Mouse (Mus musculus) kidney, embryonic 14.5 days (tissue): ENCODE measurements around the gene Dlgap3. TPM values are rescaled to one million over a fixed set of nuclear protein-coding genes. Genes with fewer than 3 reads are reported as not detected.

ENCODE experiments used
- ATAC-seq: fragments of 200-750 bp; cut with Nextera tagmentation; 2 replicates; pipeline ENCODE4 v1.8.0; 2017; ENCODE audit warnings: moderate number of reproducible peaks, mild to moderate bottlenecking, moderate TSS enrichment, moderate library complexity; ENCODE audit not compliant: low FRiP score, low TSS enrichment
- H3K27ac ChIP-seq: fragments of 300-500 bp; sonication (generic); 2 replicates; pipeline ENCODE4 v1.5.1; 2014; ENCODE audit warnings: low read depth, mild to moderate bottlenecking, low read length, moderate library complexity, mixed read lengths
- H3K27me3 ChIP-seq: fragments of 300-500 bp; sonication (generic); 2 replicates; pipeline ENCODE4 v1.6.1; 2014; ENCODE audit warnings: mild to moderate bottlenecking, low read length; ENCODE audit not compliant: control insufficient read depth, insufficient read depth
- H3K36me3 ChIP-seq: fragments of 300-500 bp; sonication (generic); 2 replicates; pipeline ENCODE4 v1.6.1; 2014; ENCODE audit warnings: low read length, mixed read lengths; ENCODE audit not compliant: control insufficient read depth, insufficient read depth
- H3K4me1 ChIP-seq: fragments of 300-500 bp; sonication (generic); 2 replicates; pipeline ENCODE4 v1.6.1; 2014; ENCODE audit warnings: low read length, mixed read lengths; ENCODE audit not compliant: control insufficient read depth, insufficient read depth
- H3K4me2 ChIP-seq: fragments of 300-500 bp; sonication (generic); replicated peaks from 2 replicates; pipeline ENCODE4 v1.6.1; 2014; ENCODE audit warnings: low read depth, mild to moderate bottlenecking, low read length
- H3K4me3 ChIP-seq: fragments of 300-500 bp; sonication (generic); 2 replicates; pipeline ENCODE4 v1.5.1; 2014; ENCODE audit warnings: mild to moderate bottlenecking, low read length
- H3K9ac ChIP-seq: fragments of 300-500 bp; sonication (generic); 2 replicates; pipeline ENCODE4 v1.6.1; 2014; ENCODE audit warnings: low read depth, mild to moderate bottlenecking, low read length, moderate library complexity
- H3K9me3 ChIP-seq: fragments of 300-500 bp; sonication (generic); 2 replicates; pipeline ENCODE4 v1.6.1; 2016; ENCODE audit warnings: low read length; ENCODE audit not compliant: control insufficient read depth
- WGBS: fragments of 180-500 bp; shearing (Covaris S2); extraction: QIAGEN DNeasy Blood & Tissue Kit; methylation state at CpG from one replicate; pipeline ENCODE4 v1.1.7; 2014; 5-methylcytosine and 5-hydroxymethylcytosine counted together
- polyA plus RNA-seq: library from polyadenylated mRNA; unstranded; fragments of >200 nt; fragmentation: Nextera tagmentation; extraction: Ambion mirVana; gene quantifications from 2 replicates; pipeline ENCODE4 v1.2.1, GENCODE M21; 2014

The Dlgap3 gene
- polyA plus RNA-seq, 1 experiment from 2014 or later = 0.79 TPM

DNA sequence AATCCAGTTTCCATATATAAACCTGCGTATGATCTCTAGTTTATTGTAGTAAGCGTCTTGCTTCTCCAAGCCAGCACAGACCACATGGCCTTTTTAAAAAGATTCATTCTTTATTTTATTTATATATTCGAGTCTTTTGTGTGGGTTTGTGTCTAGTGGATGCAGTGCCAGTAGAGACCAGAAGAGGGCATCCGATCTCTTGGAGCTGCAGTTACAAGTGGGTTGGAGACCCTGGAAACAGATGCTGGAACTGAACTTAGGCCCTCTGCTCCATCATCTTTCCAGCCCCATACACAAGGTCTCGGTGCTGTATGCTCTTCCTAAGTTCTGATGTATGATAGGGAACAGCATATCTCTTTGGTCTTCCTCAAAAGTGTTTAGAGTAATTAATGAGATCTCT is 13.2 kb upstream of the Dlgap3 start:
- Histone ChIP-seq H3K27ac (no peak overlapping the region), H3K4me2 (no peak overlapping the region), H3K4me3 (no peak overlapping the region), H3K27me3 (no peaks in the 10 kb centered on the region), H3K9ac (no peak overlapping the region), H3K4me1 (no peaks in the 10 kb centered on the region), H3K36me3 (no peaks in the 10 kb centered on the region), H3K9me3 (no peaks in the 10 kb centered on the region)
- no peak for ATAC-seq
- WGBS = 66% methylated on average over 5 of the region's 5 CpGs

- Histone ChIP-seq H3K9me3 (no peaks in the 10 kb centered on the region), H3K4me1 (no peaks in the 10 kb centered on the region), H3K4me3 (no peak overlapping the region), H3K4me2 (no peak overlapping the region), H3K36me3 (no peaks in the 10 kb centered on the region), H3K27ac (no peak overlapping the region), H3K9ac (no peak overlapping the region), H3K27me3 (no peaks in the 10 kb centered on the region)
- 86% methylated on average over 4 of the region's 4 CpGs for WGBS
- no peak for ATAC-seq
Measured at GRCm38 (mm10) chr4:127157746-127158145, 11.3 kb upstream of the Dlgap3 start.

- H3K9ac ChIP-seq = no peak overlapping the region
- ATAC-seq = no peak
- no peaks in the 10 kb centered on the region for H3K36me3 ChIP-seq
- WGBS = 52% methylated on average over 8 of the region's 8 CpGs
- H3K27ac ChIP-seq = no peak overlapping the region
- no peak overlapping the region for H3K4me2 ChIP-seq
- H3K27me3 ChIP-seq = peaks cover 18% of the 10 kb centered on the region
- H3K9me3 ChIP-seq = no peaks in the 10 kb centered on the region
- H3K4me3 ChIP-seq = no peak overlapping the region
- H3K4me1 ChIP-seq = peaks cover 9% of the 10 kb centered on the region
Measured at GRCm38 (mm10) chr4:127163926-127164325, 5.1 kb upstream of the Dlgap3 start.

DNA sequence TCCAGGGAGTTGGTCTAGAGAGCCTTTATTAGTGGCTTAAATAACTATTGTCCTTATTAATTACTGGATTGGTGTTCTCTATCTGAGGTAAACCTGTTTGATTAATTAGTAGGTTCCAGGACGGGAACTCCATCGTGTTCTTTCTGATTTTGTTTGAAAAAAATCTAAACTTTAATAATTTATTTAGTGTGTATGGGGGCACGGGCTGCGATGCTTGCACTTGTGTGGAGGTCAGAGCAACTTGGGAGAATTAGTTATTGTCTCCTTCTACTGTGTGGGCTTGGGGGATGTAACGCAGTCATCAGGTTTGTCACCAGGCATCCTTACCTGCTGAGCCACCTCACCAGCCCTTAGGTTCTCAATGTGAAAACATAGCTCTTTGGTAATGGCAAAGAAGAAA is 1.9 kb upstream of the Dlgap3 start:
- H3K27ac ChIP-seq = no peak overlapping the region
- H3K4me3 ChIP-seq = no peak overlapping the region
- H3K27me3 ChIP-seq = peaks cover 42% of the 10 kb centered on the region
- H3K4me2 ChIP-seq = no peak overlapping the region
- ATAC-seq = no peak
- H3K9ac ChIP-seq = no peak overlapping the region
- H3K4me1 ChIP-seq = peaks cover 9% of the 10 kb centered on the region
- 68% methylated on average over 5 of the region's 5 CpGs for WGBS
- no peaks in the 10 kb centered on the region for H3K9me3 ChIP-seq
- no peaks in the 10 kb centered on the region for H3K36me3 ChIP-seq

DNA sequence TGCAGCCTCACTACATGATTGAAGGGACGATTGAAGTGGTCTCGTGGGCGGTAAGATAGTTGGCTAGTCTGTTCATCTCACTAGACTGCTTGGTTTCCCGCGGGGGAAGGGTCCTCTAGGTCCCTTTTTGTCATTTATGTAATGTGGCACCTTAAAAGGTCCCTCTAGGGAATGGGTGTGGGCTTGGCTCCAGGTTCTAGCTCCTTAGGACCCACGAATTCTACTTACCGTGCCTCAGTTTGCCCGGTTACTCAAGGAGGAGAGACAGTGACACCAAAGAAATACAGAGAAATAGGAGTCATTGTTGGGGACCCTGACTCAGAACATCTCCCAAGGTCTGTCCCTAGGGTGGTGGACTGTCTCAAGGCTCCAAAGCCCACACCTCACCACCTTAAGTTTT is 1.3 kb upstream of the Dlgap3 start:
- Histone ChIP-seq H3K4me1 (peaks cover 9% of the 10 kb centered on the region), H3K4me2 (peak overlapping the region; percentile 100; the same call in 1 of the 2 replicates), H3K27me3 (peaks cover 42% of the 10 kb centered on the region), H3K36me3 (no peaks in the 10 kb centered on the region), H3K4me3 (no peak overlapping the region; the same call in 1 of the 2 replicates), H3K27ac (no peak overlapping the region), H3K9me3 (no peaks in the 10 kb centered on the region), H3K9ac (no peak overlapping the region)
- WGBS = 19% methylated on average over 8 of the region's 8 CpGs
- no peak for ATAC-seq

GRCm38 (mm10) chr4:127168211-127168913 is 642 bp upstream of the Dlgap3 start:
- peaks cover 9% of the 10 kb centered on the region for H3K4me1 ChIP-seq
- H3K27me3 ChIP-seq = peaks cover 42% of the 10 kb centered on the region
- H3K27ac ChIP-seq = no peak overlapping the region
- peak overlapping the region; percentile 74 for H3K4me3 ChIP-seq
- 1% methylated on average over 37 of the region's 39 CpGs for WGBS
- H3K4me2 ChIP-seq = peak overlapping the region; percentile 100
- peak; percentile 77 for ATAC-seq
- H3K9me3 ChIP-seq = no peaks in the 10 kb centered on the region
- H3K36me3 ChIP-seq = no peaks in the 10 kb centered on the region
- peak overlapping the region; percentile 49; the same call in 1 of the 2 replicates for H3K9ac ChIP-seq

DNA sequence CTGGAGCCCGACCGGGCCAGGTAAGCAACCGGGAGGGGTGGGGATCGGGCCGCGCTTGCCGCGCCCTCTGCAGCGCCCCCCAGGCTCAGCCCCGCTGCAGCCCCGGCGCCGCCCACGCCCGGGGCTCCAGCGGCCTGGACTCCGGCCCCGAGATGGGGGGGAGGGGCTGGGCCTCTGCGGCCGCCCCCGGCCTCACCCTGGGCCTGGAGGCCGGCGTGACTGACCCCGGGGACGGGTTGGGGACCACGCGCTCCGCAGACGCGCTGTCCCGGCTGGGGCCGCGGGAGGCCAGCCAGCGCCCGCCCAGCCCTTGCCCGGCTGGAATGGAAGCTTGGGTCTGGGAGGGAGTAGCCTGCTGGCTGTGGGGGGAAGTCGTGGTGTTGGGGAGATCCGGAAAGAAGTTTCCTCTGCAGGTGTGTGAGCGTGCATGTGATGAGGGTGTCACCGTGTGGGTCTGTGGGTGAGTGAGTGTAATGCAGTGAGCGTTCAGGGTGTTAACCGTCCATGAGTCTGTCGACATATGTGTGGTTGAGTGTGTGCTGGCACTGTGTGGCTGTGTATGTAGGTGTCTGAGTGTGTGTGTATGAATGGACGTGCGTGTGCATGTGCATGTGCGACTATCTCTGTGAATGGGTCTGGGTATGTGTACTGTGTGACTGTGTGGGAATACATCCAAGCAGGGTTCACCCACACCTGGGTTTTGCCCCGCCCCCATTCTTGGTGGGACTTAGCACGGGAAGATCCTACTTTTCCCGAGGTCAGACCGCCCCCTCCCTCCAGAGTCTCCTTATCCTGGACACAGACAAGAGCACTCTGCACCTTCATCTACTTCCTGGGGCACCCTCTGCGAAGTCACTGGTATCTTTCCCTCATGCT is 580 bp downstream of the Dlgap3 start:
- H3K27me3 ChIP-seq = peaks cover 43% of the 10 kb centered on the region
- ATAC-seq = peak; percentile 45
- peaks cover 9% of the 10 kb centered on the region for H3K4me1 ChIP-seq
- H3K4me2 ChIP-seq = peak overlapping the region; percentile 100
- no peaks in the 10 kb centered on the region for H3K36me3 ChIP-seq
- H3K4me3 ChIP-seq = peak overlapping the region; percentile 74
- H3K9me3 ChIP-seq = no peaks in the 10 kb centered on the region
- peak overlapping the region; percentile 49 for H3K9ac ChIP-seq
- 3% methylated on average over 31 of the region's 51 CpGs for WGBS
- H3K27ac ChIP-seq = no peak overlapping the region

- WGBS = 41% methylated on average over 5 of the region's 5 CpGs
- H3K4me3 ChIP-seq = no peak overlapping the region
- H3K4me2 ChIP-seq = no peak overlapping the region
- no peaks in the 10 kb centered on the region for H3K9me3 ChIP-seq
- H3K9ac ChIP-seq = no peak overlapping the region
- no peak overlapping the region for H3K27ac ChIP-seq
- H3K27me3 ChIP-seq = peaks cover 47% of the 10 kb centered on the region
- no peaks in the 10 kb centered on the region for H3K36me3 ChIP-seq
- H3K4me1 ChIP-seq = peaks cover 9% of the 10 kb centered on the region
- ATAC-seq = no peak
Measured at GRCm38 (mm10) chr4:127170866-127171265, 1.9 kb downstream of the Dlgap3 start.

GRCm38 (mm10) chr4:127171341-127171905 is 2.4 kb downstream of the Dlgap3 start:
- WGBS = 53% methylated on average over 4 of the region's 4 CpGs
- peaks cover 47% of the 10 kb centered on the region for H3K27me3 ChIP-seq

More at GRCm38 (mm10) chr4:127171341-127171905, 2.4 kb downstream of the Dlgap3 start:
- peaks cover 9% of the 10 kb centered on the region for H3K4me1 ChIP-seq
- no peak overlapping the region for H3K27ac ChIP-seq
- no peak overlapping the region for H3K9ac ChIP-seq
- no peak overlapping the region for H3K4me3 ChIP-seq
- H3K9me3 ChIP-seq = no peaks in the 10 kb centered on the region
- no peaks in the 10 kb centered on the region for H3K36me3 ChIP-seq
- ATAC-seq = no peak
- H3K4me2 ChIP-seq = no peak overlapping the region
